Comparison of ENCODE assay signal across 31 mouse cellular contexts in genomic region chr5:104187281-104187680, GRCm38 (mm10). TPM values are rescaled to one million over a fixed set of nuclear protein-coding genes. Genes with fewer than 3 reads are reported as not detected.
DNase-seq lines count a peak whose midpoint lies in the region; ATAC-seq and TF ChIP-seq lines count a peak whose summit lies in the region.
"Had no signal": no experiment of that assay in that cellular context is flagged by ENCODE, and none has a peak within 500 bp of the region (broad histone marks: within the 10 kb centered on the region; RNA-seq: fewer than 3 reads in every experiment).

No protein-coding gene starts in this region.

- H3K4me1 ChIP-seq in forebrain, postnatal 0 days (ENCODE audit: insufficient read depth): no peaks in the 10 kb centered on the region
- no peaks in the 10 kb centered on the region for H3K4me1 ChIP-seq in forebrain, embryonic 16.5 days (replicated peaks; ENCODE audit: control insufficient read depth, insufficient read depth, low read length)
- H3K4me1 ChIP-seq: embryonic facial prominence, embryonic 13.5 days; heart, embryonic 10.5 days; heart, embryonic 13.5 days; hindbrain, embryonic 15.5 days had no signal

- no peak overlapping the region for H3K4me2 ChIP-seq in forebrain, postnatal 0 days (ENCODE audit: low read depth)
- no peak overlapping the region for H3K4me2 ChIP-seq in forebrain, embryonic 16.5 days (ENCODE audit: low read length)
- H3K4me2 ChIP-seq: embryonic facial prominence, embryonic 13.5 days; heart, embryonic 13.5 days; hindbrain, embryonic 15.5 days had no signal

- H3K9me3 ChIP-seq in forebrain, postnatal 0 days (ENCODE audit: low read length): no peaks in the 10 kb centered on the region
- no peaks in the 10 kb centered on the region for H3K9me3 ChIP-seq in forebrain, embryonic 16.5 days (ENCODE audit: control insufficient read depth, low read length)
- H3K9me3 ChIP-seq: embryonic facial prominence, embryonic 13.5 days; heart, embryonic 10.5 days; hindbrain, embryonic 15.5 days had no signal

- H3K27ac ChIP-seq in forebrain, postnatal 0 days (ENCODE audit: low read depth, low read length): no peak overlapping the region
- H3K27ac ChIP-seq in forebrain, embryonic 16.5 days (ENCODE audit: low read length): no peak overlapping the region
- H3K27ac ChIP-seq: embryonic facial prominence, embryonic 13.5 days; heart, adult 2 months; heart, embryonic 10.5 days; heart, embryonic 13.5 days; hindbrain, embryonic 15.5 days had no signal

- H3K36me3 ChIP-seq in forebrain, postnatal 0 days (ENCODE audit: insufficient read depth): no peaks in the 10 kb centered on the region
- no peaks in the 10 kb centered on the region for H3K36me3 ChIP-seq in forebrain, embryonic 16.5 days (ENCODE audit: control insufficient read depth, insufficient read depth)
- H3K36me3 ChIP-seq: embryonic facial prominence, embryonic 13.5 days; heart, embryonic 10.5 days; heart, embryonic 13.5 days; hindbrain, embryonic 15.5 days had no signal

- TF ChIP-seq CTCF in forebrain, postnatal 0 days (IDR thresholded peaks at IDR 0.05; ENCODE audit: low read depth): no peak

- H3K4me3 ChIP-seq in forebrain, postnatal 0 days (ENCODE audit: low read depth, low read length): no peak overlapping the region
- no peak overlapping the region for H3K4me3 ChIP-seq in forebrain, embryonic 16.5 days (replicated peaks; ENCODE audit: low read length)
- H3K4me3 ChIP-seq: embryonic facial prominence, embryonic 13.5 days; heart, adult 2 months; heart, embryonic 10.5 days; heart, embryonic 13.5 days; hindbrain, embryonic 15.5 days had no signal

- peak; percentile 45; the same call in 1 of the 2 replicates for ATAC-seq in forebrain, postnatal 0 days
- no peak for ATAC-seq in forebrain, embryonic 16.5 days
- ATAC-seq: forebrain, embryonic 14.5 days had no signal

- no peaks in the 10 kb centered on the region for H3K27me3 ChIP-seq in forebrain, postnatal 0 days (ENCODE audit: insufficient read depth, low read length)
- H3K27me3 ChIP-seq in forebrain, embryonic 16.5 days (replicated peaks; ENCODE audit: control insufficient read depth, insufficient read depth, low read length): no peaks in the 10 kb centered on the region
- H3K27me3 ChIP-seq: embryonic facial prominence, embryonic 13.5 days; heart, embryonic 13.5 days; hindbrain, embryonic 15.5 days had no signal

- H3K9ac ChIP-seq in forebrain, postnatal 0 days: no peak overlapping the region
- no peak overlapping the region for H3K9ac ChIP-seq in forebrain, embryonic 16.5 days (replicated peaks; ENCODE audit: low read depth, low read length)
- H3K9ac ChIP-seq: embryonic facial prominence, embryonic 13.5 days; heart, embryonic 13.5 days; hindbrain, embryonic 15.5 days had no signal

- DNase-seq in forebrain, postnatal 0 days: no peak
- DNase-seq in kidney, adult 9 months: peak; percentile 3
- DNase-seq in kidney, postnatal 10 days: no peak
- DNase-seq in fibroblast of lung, adult 2 months (ENCODE audit: low read depth): peak; percentile 27
- no peak for DNase-seq in T-cell, adult 2 months (ENCODE audit: low spot score)
- DNase-seq: adrenal gland, postnatal 10 days; adrenal gland, postnatal 36 days; cerebellum, adult 11 months; cerebellum, adult 2 months; cerebellum, adult 9-11 months; cerebellum, postnatal 25 days; gastrocnemius, postnatal 10 days; gastrocnemius, postnatal 36 days; heart, adult 2 months; heart, postnatal 14 days; heart, postnatal 4 days had no signal

- WGBS in forebrain, postnatal 0 days: 64% methylated on average over 3 of the region's 3 CpGs
- 75% methylated on average over 3 of the region's 3 CpGs for whole genome bisulfite sequencing in forebrain, embryonic 16.5 days

RNA-seq across cellular contexts. Expression of gene Dmp1, which starts 15.1 kb away (rescaled TPM):
- 0.46 and 0.52 TPM in 2 replicates for total RNA-seq in forebrain, postnatal 0 days (2014; rRNA removed)
- 0.21 and 0.45 TPM in 2 replicates for polyA plus RNA-seq in forebrain, postnatal 0 days (2015; fragmentation: Nextera tagmentation; extraction: Ambion mirVana)
- 0.34 and 1.4 TPM in 2 replicates for polyA plus RNA-seq in forebrain, embryonic 16.5 days (2015; fragmentation: Nextera tagmentation; extraction: Ambion mirVana)
- total RNA-seq: adrenal gland, adult 18-20 months; adrenal gland, postnatal 36 days; common myeloid progenitor, adult 5-6 weeks; ES-E14; granulocyte monocyte progenitor cell, adult 5-6 weeks; heart, adult 2 months; heart, postnatal 14 days; heart, postnatal 4 days had no signal
- polyA plus RNA-seq: heart, adult 2 months had no signal

RNA-seq across cellular contexts. Expression of gene Dspp, which starts 16.8 kb away (rescaled TPM):
- not detected in 2 replicates for total RNA-seq in forebrain, postnatal 0 days (2014; rRNA removed)
- not detected in 2 replicates for polyA plus RNA-seq in forebrain, postnatal 0 days (2015; fragmentation: Nextera tagmentation; extraction: Ambion mirVana)
- 0.04 TPM in 1 of 2 replicates, not detected in the other for polyA plus RNA-seq in forebrain, embryonic 16.5 days (2015; fragmentation: Nextera tagmentation; extraction: Ambion mirVana)
- total RNA-seq: adrenal gland, adult 18-20 months; adrenal gland, postnatal 10 days; adrenal gland, postnatal 36 days; common myeloid progenitor, adult 5-6 weeks; ES-E14; gastrocnemius, adult 18-20 months; gastrocnemius, postnatal 10 days; gastrocnemius, postnatal 36 days; granulocyte monocyte progenitor cell, adult 5-6 weeks; heart, adult 2 months; heart, postnatal 14 days; heart, postnatal 4 days had no signal
- polyA plus RNA-seq: forebrain, embryonic 11.5 days; forebrain, embryonic 14.5 days; heart, adult 2 months; heart, embryonic 10.5 days; heart, embryonic 13.5 days; heart, embryonic 16.5 days; hindbrain, embryonic 11.5 days; hindbrain, embryonic 15.5 days; intestine, embryonic 14.5 days had no signal

Comparison
In these comparisons a context has a peak if more than half of its experiments do, and no peak if none do; other contexts are left out.
1. DNase-seq: peak in kidney, adult 9 months (single experiment) and fibroblast of lung, adult 2 months (single experiment); none in forebrain, postnatal 0 days (single experiment), kidney, postnatal 10 days (single experiment) and T-cell, adult 2 months (single experiment).